Mouse (Mus musculus) subcutaneous adipose tissue, adult 2 months (tissue): ENCODE results near the gene Kirrel. TPM values are rescaled to one million over a fixed set of nuclear protein-coding genes. Genes with fewer than 3 reads are reported as not detected.

ENCODE experiments used
- polyA plus RNA-seq: library from polyadenylated mRNA; depleted of rRNA; stranded (reverse); fragments of >200 nt; gene quantifications from 2 replicates; pipeline ENCODE4 v1.2.3, GENCODE M21; 2012; ENCODE audit warnings: low replicate concordance; rRNA removed

Gene Kirrel
- polyA plus RNA-seq, result 23.7 and 40.8 TPM in 2 replicates

GRCm38 (mm10) chr3:87174096-87174768, at the start of gene Kirrel:
Gene Kirrel, minus strand, starts transcription at chr3:87174747.

Other genes starting within 250 kb of the Kirrel start
- 175 and 720 TPM in 2 replicates for gene Cd1d1, start 175.3 kb downstream of the Kirrel start, polyA plus RNA-seq
- 14.1 and 35.2 TPM in 2 replicates for gene Fcrls, start 89.0 kb upstream of the Kirrel start, polyA plus RNA-seq
- 0.56 and 0.89 TPM in 2 replicates for gene Cd5l, start 183.1 kb upstream of the Kirrel start, polyA plus RNA-seq
- gene Fcrl1, start 201.6 kb upstream of the Kirrel start, polyA plus RNA-seq, result 0.39 and 0.51 TPM in 2 replicates